Mouse (Mus musculus) stomach, postnatal 0 days (tissue): ENCODE measurements around the gene Cd4. TPM values are rescaled to one million over a fixed set of nuclear protein-coding genes. Genes with fewer than 3 reads are reported as not detected.

Source experiments
- ATAC-seq: fragments of 200-750 bp; cut with Nextera tagmentation; 2 replicates; pipeline ENCODE4 v1.8.0; 2017; ENCODE audit not compliant: low FRiP score, low TSS enrichment
- DNase-seq: peaks from one replicate; pipeline ENCODE4 v3.0.0-alpha.2; 2016; ENCODE audit warnings: low spot score
- H3K27ac ChIP-seq: fragments of 300-500 bp; sonication (generic); replicated peaks from 2 replicates; pipeline ENCODE4 v1.5.1; 2014; ENCODE audit warnings: mild to moderate bottlenecking, control low read depth
- H3K27me3 ChIP-seq: fragments of 300-500 bp; sonication (generic); 2 replicates; pipeline ENCODE4 v1.6.1; 2014; ENCODE audit warnings: low read length; ENCODE audit not compliant: control insufficient read depth, insufficient read depth
- H3K36me3 ChIP-seq: fragments of 300-500 bp; sonication (generic); 2 replicates; pipeline ENCODE4 v1.6.1; 2014; ENCODE audit warnings: low read length, mixed read lengths; ENCODE audit not compliant: control insufficient read depth, insufficient read depth
- H3K4me1 ChIP-seq: fragments of 300-500 bp; sonication (generic); replicated peaks from 2 replicates; pipeline ENCODE4 v1.6.1; 2014; ENCODE audit warnings: antibody characterized with exemption; ENCODE audit not compliant: control insufficient read depth, insufficient read depth
- H3K4me2 ChIP-seq: fragments of 300-500 bp; sonication (generic); replicated peaks from 2 replicates; pipeline ENCODE4 v1.6.1; 2014; ENCODE audit warnings: low read depth, mild to moderate bottlenecking, control low read depth, moderate library complexity
- H3K4me3 ChIP-seq: fragments of 300-500 bp; sonication (generic); 2 replicates; pipeline ENCODE4 v1.5.1; 2014; ENCODE audit warnings: low read depth, low read length, control low read depth
- H3K9ac ChIP-seq: fragments of 300-500 bp; sonication (generic); 2 replicates; pipeline ENCODE4 v1.6.1; 2014; ENCODE audit warnings: mild to moderate bottlenecking, low read length, control low read depth, mixed read lengths
- H3K9me3 ChIP-seq: fragments of 300-500 bp; sonication (generic); 2 replicates; pipeline ENCODE4 v1.6.1; 2016; ENCODE audit warnings: low read length; ENCODE audit not compliant: control insufficient read depth
- CTCF ChIP-seq: IDR thresholded peaks from 2 replicates; pipeline ENCODE4 v1.5.1; 2016; ENCODE audit warnings: antibody characterized with exemption, low read depth, mild to moderate bottlenecking, moderate library complexity
- EP300 ChIP-seq: optimal IDR thresholded peaks from 2 replicates; pipeline ENCODE3; 2016; ENCODE audit warnings: antibody characterized with exemption
- WGBS: fragments of 180-500 bp; shearing (Covaris S2); extraction: QIAGEN DNeasy Blood & Tissue Kit; methylation state at CpG from one replicate; pipeline ENCODE4 v1.1.7; 2014; 5-methylcytosine and 5-hydroxymethylcytosine counted together
- polyA plus RNA-seq: library from polyadenylated mRNA; unstranded; fragments of >200 nt; fragmentation: Nextera tagmentation; extraction: Ambion mirVana; gene quantifications from 2 replicates; pipeline ENCODE4 v1.2.1, GENCODE M21; 2015

The Cd4 gene
- polyA plus RNA-seq, 1 experiment from 2014 or later: 0.45 TPM

DNA sequence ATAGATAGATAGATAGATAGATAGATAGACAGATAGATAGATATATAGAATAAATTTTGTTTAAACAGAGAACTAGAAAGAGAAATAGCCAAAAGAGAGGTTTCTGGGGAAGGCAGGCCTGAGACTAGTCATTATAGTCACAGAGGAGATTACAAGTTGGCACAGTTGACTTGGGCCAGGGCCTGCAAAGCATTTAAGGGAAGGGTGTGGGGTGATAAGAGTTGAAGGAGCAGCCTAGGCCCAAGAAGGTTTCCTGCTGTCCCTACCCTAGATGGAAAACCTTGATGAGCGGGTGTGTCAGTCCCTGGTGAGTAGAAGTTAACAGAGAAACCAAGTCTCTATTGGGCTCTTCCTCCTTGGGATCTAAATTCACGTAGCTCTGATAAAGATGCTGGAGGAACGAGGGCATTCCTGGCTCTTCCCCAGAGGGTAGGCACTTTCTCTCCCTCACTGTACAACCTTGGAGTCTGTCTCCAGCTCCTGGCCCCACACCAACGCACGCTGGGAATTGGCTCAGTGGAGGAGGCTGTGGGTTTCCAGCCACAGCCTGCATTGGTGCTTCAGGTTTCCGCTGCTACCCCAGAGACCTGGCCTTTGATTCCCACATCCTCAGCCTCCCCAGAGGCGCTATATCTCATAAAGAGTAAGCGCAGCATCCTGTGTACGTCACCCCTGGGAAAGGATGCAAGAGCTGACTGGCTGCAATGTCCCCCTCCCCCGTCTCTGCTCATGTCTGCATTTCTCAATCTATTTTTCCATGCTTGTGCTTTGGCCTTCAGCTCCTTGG is 3.1 kb downstream of the Cd4 start:
- Histone ChIP-seq H3K27ac (no peak overlapping the region), H3K4me1 (no peaks in the 10 kb centered on the region), H3K9ac (no peak overlapping the region), H3K4me2 (no peak overlapping the region), H3K27me3 (no peaks in the 10 kb centered on the region), H3K36me3 (no peaks in the 10 kb centered on the region), H3K4me3 (no peak overlapping the region), H3K9me3 (no peaks in the 10 kb centered on the region)
- ATAC-seq (no peak), DNase-seq (no peak)
- WGBS: 75% methylated on average over 10 of the region's 10 CpGs
- TF ChIP-seq CTCF (no peak), EP300 (no peak)

DNA sequence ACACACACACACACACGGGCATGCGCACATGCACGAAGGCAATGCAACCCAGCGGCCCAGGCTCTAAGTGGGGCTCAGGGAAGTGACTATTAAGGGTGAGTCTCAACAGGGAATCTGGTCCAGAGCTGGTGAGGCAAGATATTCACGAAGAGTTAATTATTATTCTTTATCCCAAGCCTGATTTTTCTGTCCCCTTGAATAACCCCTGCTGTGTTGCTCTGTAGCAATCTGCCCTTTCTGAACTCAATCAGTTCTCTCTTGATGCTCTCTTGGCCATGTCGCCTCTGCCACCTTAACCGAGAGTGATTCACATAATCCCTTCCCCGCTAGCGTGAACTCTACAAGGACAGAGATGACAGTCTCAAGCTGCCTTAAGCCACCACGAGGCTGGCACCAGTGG is 4.7 kb downstream of the Cd4 start:
- 77% methylated on average over 10 of the region's 10 CpGs for WGBS
- no peaks in the 10 kb centered on the region for H3K27me3 ChIP-seq
- ATAC-seq (no peak), DNase-seq (no peak)
- H3K27ac ChIP-seq: no peak overlapping the region
- no peaks in the 10 kb centered on the region for H3K9me3 ChIP-seq
- no peak overlapping the region for H3K4me2 ChIP-seq
- no peak overlapping the region for H3K9ac ChIP-seq
- no peaks in the 10 kb centered on the region for H3K36me3 ChIP-seq
- TF ChIP-seq CTCF (no peak), EP300 (no peak)
- H3K4me1 ChIP-seq: no peaks in the 10 kb centered on the region
- no peak overlapping the region for H3K4me3 ChIP-seq

- WGBS: 84% methylated on average over 9 of the region's 9 CpGs
- ATAC-seq (no peak), DNase-seq (no peak)
Measured at GRCm38 (mm10) chr6:124881821-124882220, 6.2 kb downstream of the Cd4 start.

GRCm38 (mm10) chr6:124879390-124879789 is 8.6 kb downstream of the Cd4 start:
- Histone ChIP-seq H3K36me3 (no peaks in the 10 kb centered on the region), H3K4me1 (no peaks in the 10 kb centered on the region), H3K4me3 (no peak overlapping the region), H3K9me3 (no peaks in the 10 kb centered on the region), H3K4me2 (no peak overlapping the region), H3K27ac (no peak overlapping the region), H3K9ac (no peak overlapping the region), H3K27me3 (no peaks in the 10 kb centered on the region)
- WGBS: 43% methylated on average over 6 of the region's 6 CpGs
- ATAC-seq (no peak), DNase-seq (no peak)
- no peak for TF ChIP-seq CTCF
- TF ChIP-seq EP300: no peak

More at GRCm38 (mm10) chr6:124881821-124882220, 6.2 kb downstream of the Cd4 start:
- Histone ChIP-seq H3K27ac (no peak overlapping the region), H3K9me3 (no peaks in the 10 kb centered on the region), H3K9ac (no peak overlapping the region), H3K4me2 (no peak overlapping the region), H3K4me1 (no peaks in the 10 kb centered on the region), H3K36me3 (no peaks in the 10 kb centered on the region), H3K27me3 (no peaks in the 10 kb centered on the region), H3K4me3 (no peak overlapping the region)
- no peak for TF ChIP-seq EP300
- TF ChIP-seq CTCF: no peak

DNA sequence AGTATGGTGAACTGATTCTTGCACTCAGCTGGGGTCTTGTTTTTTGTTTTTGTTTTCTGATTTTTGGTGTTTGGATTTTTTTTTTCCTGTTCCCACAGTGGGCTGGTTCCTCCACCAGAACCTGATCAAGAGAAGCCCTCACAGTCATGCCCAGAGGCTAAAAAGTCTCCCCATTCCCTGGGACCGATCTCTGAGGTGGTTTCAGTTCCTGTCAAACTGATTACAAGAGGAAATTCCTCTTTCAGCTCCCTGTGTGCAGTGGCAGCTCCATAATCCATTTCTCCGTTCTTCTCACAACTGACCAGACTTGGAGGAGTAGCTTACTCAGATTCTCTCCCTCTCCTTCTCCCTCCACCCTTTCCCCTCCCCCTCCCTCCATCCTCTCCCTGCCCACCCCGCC is 13.7 kb downstream of the Cd4 start:
- Histone ChIP-seq H3K27me3 (no peaks in the 10 kb centered on the region), H3K9me3 (no peaks in the 10 kb centered on the region), H3K36me3 (no peaks in the 10 kb centered on the region), H3K9ac (no peak overlapping the region), H3K4me1 (no peaks in the 10 kb centered on the region), H3K4me3 (no peak overlapping the region), H3K4me2 (no peak overlapping the region), H3K27ac (no peak overlapping the region)
- 39% methylated on average over 3 of the region's 3 CpGs for WGBS
- DNase-seq: no peak
- ATAC-seq: no peak
- TF ChIP-seq CTCF (no peak), EP300 (no peak)

DNA sequence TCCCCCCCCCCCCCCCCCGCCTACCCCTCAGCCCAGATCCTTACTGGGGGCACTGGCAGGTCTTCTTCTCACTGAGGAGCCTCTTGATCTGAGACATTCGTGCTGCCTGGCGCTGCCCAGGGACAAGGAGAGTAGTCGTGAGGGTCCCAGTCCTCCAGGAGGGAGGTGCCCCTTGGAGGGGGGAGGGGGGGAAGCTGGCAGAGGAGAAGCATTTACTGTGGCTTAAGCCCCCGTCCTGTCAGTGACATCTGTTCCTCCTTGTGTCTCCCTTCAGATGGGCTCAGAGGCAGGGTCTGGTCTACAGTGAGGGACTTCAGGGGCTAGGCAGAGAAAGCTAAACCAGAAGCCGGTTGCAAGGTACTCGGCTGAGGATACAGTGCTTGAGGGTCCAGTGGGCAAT is 21.5 kb downstream of the Cd4 start:
- ATAC-seq (no peak), DNase-seq (no peak)
- Histone ChIP-seq H3K4me3 (no peak overlapping the region), H3K9ac (no peak overlapping the region), H3K9me3 (no peaks in the 10 kb centered on the region), H3K36me3 (no peaks in the 10 kb centered on the region), H3K4me2 (no peak overlapping the region), H3K27me3 (no peaks in the 10 kb centered on the region; the same call in 1 of the 2 replicates), H3K27ac (no peak overlapping the region), H3K4me1 (no peaks in the 10 kb centered on the region)
- TF ChIP-seq CTCF: no peak
- no peak for TF ChIP-seq EP300
- 67% methylated on average over 6 of the region's 7 CpGs for WGBS
